Mouse (Mus musculus): Measurements from ENCODE around the gene Prr23a1. TPM values are rescaled to one million over a fixed set of nuclear protein-coding genes. Genes with fewer than 3 reads are reported as not detected.
"Not testable (repeated sequence)": the region's sequence is repeated elsewhere in the genome, so short reads cannot be mapped to it uniquely, and the experiment has no call there.

Prr23a1 gene
- total RNA-seq (2014; fragmentation: Nextera tagmentation) (not detected in 2 replicates), total RNA-seq (2017) (not detected in 2 replicates), polyA plus RNA-seq (2012) (not detected in 2 replicates)

GRCm38 (mm10) chr9:98842117-98842516, at the start of gene Prr23a1:
TSS of gene Prr23a1 (plus strand) at chr9:98842503.
- Histone ChIP-seq H3K4me1 (ENCODE audit: insufficient read depth, low read depth, low read length) (no peaks in the 10 kb centered on the region), H3K36me3 (replicated peaks) (no peaks in the 10 kb centered on the region), H3K9me3 (replicated peaks) (peaks cover 25% of the 10 kb centered on the region), H3K27me3 (ENCODE audit: insufficient read depth, low read length) (no peaks in the 10 kb centered on the region), H3K4me3 (ENCODE audit: low read depth, low read length) (no peak within 1 kb of the TSS; the same call in 1 of the 2 replicates)
- ATAC-seq (ENCODE audit: extremely low read depth, insufficient number of reproducible peaks, low FRiP score, poor library complexity, severe bottlenecking) (no peak), DNase-seq (ENCODE audit: low spot score) (no peak)
- TF ChIP-seq GATA2 (IDR thresholded peaks at IDR 0.05; ENCODE audit: borderline replicate concordance, low read depth, low read length), result no peak
- no peak for TF ChIP-seq GATA1 (IDR thresholded peaks at IDR 0.05; ENCODE audit: borderline replicate concordance, low read length)
- no peak for TF ChIP-seq TAL1 (conservative IDR thresholded peaks at IDR 0.05; ENCODE audit: low read depth, low read length)
- no peak for TF ChIP-seq POLR2AphosphoS5 (IDR thresholded peaks at IDR 0.05; ENCODE audit: insufficient replicate concordance, low read depth, low read length)
- TF ChIP-seq CTCF (IDR thresholded peaks at IDR 0.05; ENCODE audit: low read depth, low read length), result no peak

DNA sequence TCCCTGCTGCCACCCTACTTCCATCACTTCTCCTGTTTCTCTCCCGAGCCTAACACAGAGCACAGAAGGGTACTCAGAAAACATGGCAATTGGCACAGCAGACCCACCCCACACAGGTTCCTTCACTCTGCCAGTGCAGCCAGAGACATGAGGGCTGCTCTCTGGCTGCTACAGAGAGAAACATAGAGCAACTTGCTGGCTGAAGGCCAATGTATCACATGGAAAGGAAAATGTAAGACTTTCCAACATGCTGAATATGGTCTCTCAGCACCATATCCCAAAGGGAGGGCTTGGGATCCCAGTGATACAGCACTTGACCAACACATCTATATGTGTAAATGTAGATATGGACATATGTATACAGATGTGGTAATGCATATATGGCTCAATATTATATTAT, 43.3 kb upstream of the Prr23a1 start:
- no peak for TF ChIP-seq GATA2 (IDR thresholded peaks at IDR 0.05; ENCODE audit: borderline replicate concordance, low read depth, low read length)
- TF ChIP-seq TAL1 (conservative IDR thresholded peaks at IDR 0.05; ENCODE audit: low read depth, low read length), result no peak
- no peak for TF ChIP-seq CTCF (IDR thresholded peaks at IDR 0.05; ENCODE audit: low read depth, low read length)
- TF ChIP-seq POLR2AphosphoS5 (IDR thresholded peaks at IDR 0.05; ENCODE audit: insufficient replicate concordance, low read depth, low read length), result no peak
- no peak for TF ChIP-seq GATA1 (IDR thresholded peaks at IDR 0.05; ENCODE audit: borderline replicate concordance, low read length)
- Histone ChIP-seq H3K9me3 (replicated peaks) (peaks cover 24% of the 10 kb centered on the region), H3K4me1 (ENCODE audit: insufficient read depth, low read depth, low read length) (no peaks in the 10 kb centered on the region), H3K36me3 (replicated peaks) (no peaks in the 10 kb centered on the region), H3K4me3 (ENCODE audit: low read depth, low read length) (no peak overlapping the region), H3K27me3 (ENCODE audit: insufficient read depth, low read length) (no peaks in the 10 kb centered on the region)
- DNase-seq (ENCODE audit: low spot score) (no peak), ATAC-seq (ENCODE audit: extremely low read depth, insufficient number of reproducible peaks, low FRiP score, poor library complexity, severe bottlenecking) (no peak)

GRCm38 (mm10) chr9:98803971-98804370, 38.3 kb upstream of the Prr23a1 start:
- Histone ChIP-seq H3K4me1 (ENCODE audit: insufficient read depth, low read depth, low read length) (no peaks in the 10 kb centered on the region), H3K9me3 (replicated peaks) (peaks cover 56% of the 10 kb centered on the region), H3K36me3 (replicated peaks) (no peaks in the 10 kb centered on the region), H3K4me3 (ENCODE audit: low read depth, low read length) (no peak overlapping the region), H3K27me3 (ENCODE audit: insufficient read depth, low read length) (no peaks in the 10 kb centered on the region)
- TF ChIP-seq TAL1 (conservative IDR thresholded peaks at IDR 0.05; ENCODE audit: low read depth, low read length) (no peak), POLR2AphosphoS5 (IDR thresholded peaks at IDR 0.05; ENCODE audit: insufficient replicate concordance, low read depth, low read length) (no peak), GATA2 (IDR thresholded peaks at IDR 0.05; ENCODE audit: borderline replicate concordance, low read depth, low read length) (no peak), CTCF (IDR thresholded peaks at IDR 0.05; ENCODE audit: low read depth, low read length) (no peak), GATA1 (IDR thresholded peaks at IDR 0.05; ENCODE audit: borderline replicate concordance, low read length) (no peak)
- no peak for ATAC-seq (ENCODE audit: extremely low read depth, insufficient number of reproducible peaks, low FRiP score, poor library complexity, severe bottlenecking)
- no peak for DNase-seq (ENCODE audit: low spot score)

- Histone ChIP-seq H3K27me3 (ENCODE audit: insufficient read depth, low read length) (no peaks in the 10 kb centered on the region), H3K4me1 (ENCODE audit: insufficient read depth, low read depth, low read length) (no peaks in the 10 kb centered on the region), H3K9me3 (replicated peaks) (peaks cover 62% of the 10 kb centered on the region), H3K36me3 (replicated peaks) (no peaks in the 10 kb centered on the region), H3K4me3 (ENCODE audit: low read depth, low read length) (no peak overlapping the region)
- ATAC-seq (ENCODE audit: extremely low read depth, insufficient number of reproducible peaks, low FRiP score, poor library complexity, severe bottlenecking) (no peak), DNase-seq (ENCODE audit: low spot score) (no peak)
- TF ChIP-seq POLR2AphosphoS5 (IDR thresholded peaks at IDR 0.05; ENCODE audit: insufficient replicate concordance, low read depth, low read length) (no peak), GATA2 (IDR thresholded peaks at IDR 0.05; ENCODE audit: borderline replicate concordance, low read depth, low read length) (no peak), TAL1 (conservative IDR thresholded peaks at IDR 0.05; ENCODE audit: low read depth, low read length) (no peak), GATA1 (IDR thresholded peaks at IDR 0.05; ENCODE audit: borderline replicate concordance, low read length) (no peak), CTCF (IDR thresholded peaks at IDR 0.05; ENCODE audit: low read depth, low read length) (no peak)
These were observed 36.8 kb upstream of the Prr23a1 start for GRCm38 (mm10) chr9:98805511-98805910.

GRCm38 (mm10) chr9:98805934-98806333, 36.4 kb upstream of the Prr23a1 start:
- no peaks in the 10 kb centered on the region for H3K27me3 ChIP-seq (ENCODE audit: insufficient read depth, low read length)
- H3K9me3 ChIP-seq (replicated peaks), result peaks cover 61% of the 10 kb centered on the region
- TF ChIP-seq GATA2 (IDR thresholded peaks at IDR 0.05; ENCODE audit: borderline replicate concordance, low read depth, low read length), result no peak
- no peak for TF ChIP-seq GATA1 (IDR thresholded peaks at IDR 0.05; ENCODE audit: borderline replicate concordance, low read length)
- no peak for TF ChIP-seq POLR2AphosphoS5 (IDR thresholded peaks at IDR 0.05; ENCODE audit: insufficient replicate concordance, low read depth, low read length)
- TF ChIP-seq CTCF (IDR thresholded peaks at IDR 0.05; ENCODE audit: low read depth, low read length), result no peak
- TF ChIP-seq TAL1 (conservative IDR thresholded peaks at IDR 0.05; ENCODE audit: low read depth, low read length), result no peak
- no peaks in the 10 kb centered on the region for H3K36me3 ChIP-seq (replicated peaks)
- ATAC-seq (ENCODE audit: extremely low read depth, insufficient number of reproducible peaks, low FRiP score, poor library complexity, severe bottlenecking) (no peak), DNase-seq (ENCODE audit: low spot score) (no peak)
- no peaks in the 10 kb centered on the region for H3K4me1 ChIP-seq (ENCODE audit: insufficient read depth, low read depth, low read length)
- H3K4me3 ChIP-seq (ENCODE audit: low read depth, low read length), result no peak overlapping the region

DNA sequence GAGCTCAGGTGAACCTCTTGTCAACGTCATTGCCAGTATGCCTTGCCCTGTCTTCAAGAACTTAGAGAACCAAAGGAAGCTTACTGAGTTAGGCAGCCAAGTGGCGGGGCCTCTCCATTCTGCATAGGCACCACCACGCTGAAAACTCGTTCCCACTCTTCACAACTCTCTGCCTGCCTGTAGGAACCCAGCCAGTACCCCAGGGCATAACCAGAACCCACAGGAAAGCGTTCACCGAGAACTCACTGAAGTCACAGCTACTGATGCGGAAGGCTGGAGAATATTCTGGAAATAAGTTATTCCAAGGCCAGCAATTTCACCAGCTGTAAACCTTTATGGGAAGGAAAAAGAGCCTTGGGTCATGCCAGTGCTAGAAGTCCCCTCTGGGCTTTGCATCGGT, 34.7 kb upstream of the Prr23a1 start:
- Histone ChIP-seq H3K9me3 (replicated peaks) (peaks cover 69% of the 10 kb centered on the region), H3K36me3 (replicated peaks) (no peaks in the 10 kb centered on the region), H3K4me3 (ENCODE audit: low read depth, low read length) (no peak overlapping the region), H3K27me3 (ENCODE audit: insufficient read depth, low read length) (no peaks in the 10 kb centered on the region), H3K4me1 (ENCODE audit: insufficient read depth, low read depth, low read length) (no peaks in the 10 kb centered on the region)
- DNase-seq (ENCODE audit: low spot score) (no peak), ATAC-seq (ENCODE audit: extremely low read depth, insufficient number of reproducible peaks, low FRiP score, poor library complexity, severe bottlenecking) (no peak)
- TF ChIP-seq TAL1 (conservative IDR thresholded peaks at IDR 0.05; ENCODE audit: low read depth, low read length), result no peak
- no peak for TF ChIP-seq GATA2 (IDR thresholded peaks at IDR 0.05; ENCODE audit: borderline replicate concordance, low read depth, low read length)
- no peak for TF ChIP-seq GATA1 (IDR thresholded peaks at IDR 0.05; ENCODE audit: borderline replicate concordance, low read length)
- TF ChIP-seq CTCF (IDR thresholded peaks at IDR 0.05; ENCODE audit: low read depth, low read length), result no peak
- TF ChIP-seq POLR2AphosphoS5 (IDR thresholded peaks at IDR 0.05; ENCODE audit: insufficient replicate concordance, low read depth, low read length), result no peak

- not testable (repeated sequence) for ATAC-seq (ENCODE audit: extremely low read depth, insufficient number of reproducible peaks, low FRiP score, poor library complexity, severe bottlenecking); H3K4me1 ChIP-seq (ENCODE audit: insufficient read depth, low read depth, low read length); H3K36me3 ChIP-seq (replicated peaks); H3K27me3 ChIP-seq (ENCODE audit: insufficient read depth, low read length); H3K4me3 ChIP-seq (ENCODE audit: low read depth, low read length); DNase-seq (ENCODE audit: low spot score)
- H3K9me3 ChIP-seq (replicated peaks), result peaks cover 58% of the 10 kb centered on the region
These were observed 32.8 kb upstream of the Prr23a1 start for GRCm38 (mm10) chr9:98809526-98809925.

Data from G1E (cell line).